Mouse (Mus musculus) ES-Bruce4 (cell line): Measurements from ENCODE around the gene Igtp.

Experiments used
- CTCF ChIP-seq: IDR thresholded peaks from one replicate; pipeline ENCODE4 v1.8.1; 2011; ENCODE audit warnings: low read depth, low read length
- POLR2A ChIP-seq: IDR thresholded peaks from one replicate; pipeline ENCODE4 v1.8.1; 2011; ENCODE audit warnings: low read length; ENCODE audit not compliant: insufficient read depth

- TF ChIP-seq POLR2A (no peak), CTCF (no peak)
Observed at GRCm38 (mm10) chr11:58214391-58215048, 15.2 kb downstream of the Igtp start.
